Mouse (Mus musculus) right cerebral cortex, postnatal 14 days (tissue): Measurements from ENCODE around the gene Opa1.

Experiments used
- DNase-seq: peaks from one replicate; pipeline ENCODE4 v3.0.0; 2022

Opa1 gene

GRCm38 (mm10) chr16:29693025-29693682 lies 114.0 kb downstream of the Opa1 start:
- no peak for DNase-seq

GRCm38 (mm10) chr16:29693791-29694419 lies 114.8 kb downstream of the Opa1 start:
- DNase-seq, result no peak

DNA sequence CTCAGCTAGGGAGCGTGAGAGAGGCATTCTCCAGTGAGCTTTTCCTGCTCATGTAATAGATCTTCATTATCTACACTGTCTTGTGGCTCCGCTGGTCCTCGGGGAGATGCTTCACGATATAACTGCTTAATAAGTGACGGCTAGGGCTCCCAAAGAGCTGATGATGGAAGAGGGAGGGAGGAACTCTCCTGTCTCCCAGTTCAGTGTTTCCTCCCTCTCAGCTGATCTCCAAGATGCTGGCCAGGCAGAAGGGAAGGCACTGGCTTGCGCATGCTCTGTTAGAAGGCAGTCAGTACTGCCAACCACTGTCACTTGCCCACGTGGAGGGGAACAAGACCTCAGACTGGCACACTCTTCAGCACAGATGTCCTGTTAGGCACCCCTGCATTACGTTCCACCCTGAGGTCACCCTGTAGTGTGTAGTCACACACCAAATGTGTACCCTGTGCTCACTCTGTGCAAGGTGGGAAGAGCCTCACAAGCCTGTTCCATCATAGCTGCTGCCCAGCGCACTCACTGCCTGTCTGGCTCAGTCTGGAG lies 115.4 kb downstream of the Opa1 start:
- no peak for DNase-seq
